Mouse (Mus musculus) layer of hippocampus, adult 11-12 months (tissue): ENCODE measurements at regions not wholly inside any gene's neighbourhood (a gene's known extent, or its start where the extent isn't known, plus 50 kb on each side); places are given as distances from the start of the nearest gene placed in this dataset.

Source experiments
- DNase-seq: peaks from one replicate; pipeline ENCODE4 v3.0.0; 2022; ENCODE audit warnings: low spot score

DNA sequence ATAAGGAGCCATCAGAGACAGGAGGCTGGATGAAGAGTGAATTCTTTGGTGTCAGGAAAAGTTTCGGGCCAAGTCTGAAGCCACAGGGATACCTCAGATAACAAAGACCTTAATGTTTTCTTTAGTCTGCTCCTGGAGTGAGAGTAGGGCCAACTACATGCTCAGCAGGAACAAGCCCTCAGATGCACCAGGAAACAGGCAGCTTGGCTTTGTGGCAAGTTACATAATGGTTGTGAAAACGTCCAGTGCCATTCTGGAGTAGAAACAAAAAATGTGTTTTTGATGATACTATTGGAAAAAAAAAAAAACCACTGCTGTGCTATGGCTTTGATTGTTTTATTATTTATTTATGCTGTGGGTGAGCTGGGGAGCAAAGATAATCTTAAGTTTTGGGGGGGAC is 452.2 kb upstream of the Mon1b start:
- DNase-seq: peak; percentile 12

DNA sequence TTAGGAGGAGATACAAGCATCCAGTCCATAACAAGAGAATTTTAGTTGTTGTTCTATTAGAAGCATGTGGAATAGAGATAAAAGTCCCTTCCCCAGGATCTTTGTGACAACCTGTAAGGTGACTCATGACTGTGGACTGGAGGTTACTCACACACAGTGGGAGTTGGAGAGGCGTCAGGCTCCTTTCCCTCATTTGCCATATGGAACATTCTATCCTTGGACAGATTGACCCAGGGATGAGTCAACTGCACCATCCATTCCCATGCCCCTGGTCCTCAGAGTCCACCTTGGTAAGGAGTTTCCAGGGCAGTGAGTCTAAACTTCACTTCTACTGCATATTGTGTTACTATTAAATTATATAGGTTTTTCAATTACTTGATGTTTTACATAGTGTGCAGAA is 444.9 kb upstream of the Mon1b start:
- no peak for DNase-seq

DNA sequence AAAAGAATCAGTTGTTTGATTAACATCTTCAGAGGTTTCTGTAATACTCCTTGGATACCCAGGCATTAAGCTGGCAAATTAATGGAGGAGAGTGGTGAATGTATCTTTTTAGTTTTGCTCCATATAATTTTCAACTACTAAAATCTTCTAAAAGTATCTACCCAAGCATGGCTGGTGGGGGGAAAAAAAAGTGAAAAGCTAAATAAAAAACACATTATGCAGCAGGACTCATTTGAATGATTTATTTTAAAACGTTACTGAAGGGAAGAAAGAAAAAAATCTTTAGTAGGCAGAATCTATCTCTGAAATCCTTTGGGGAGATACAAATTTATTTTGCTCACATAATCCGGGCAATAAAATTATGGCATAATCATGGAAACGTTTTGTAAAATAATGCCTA is 443.9 kb upstream of the Mon1b start:
- no peak for DNase-seq
